Mouse (Mus musculus): Measurements from ENCODE around the gene F8.

DNA sequence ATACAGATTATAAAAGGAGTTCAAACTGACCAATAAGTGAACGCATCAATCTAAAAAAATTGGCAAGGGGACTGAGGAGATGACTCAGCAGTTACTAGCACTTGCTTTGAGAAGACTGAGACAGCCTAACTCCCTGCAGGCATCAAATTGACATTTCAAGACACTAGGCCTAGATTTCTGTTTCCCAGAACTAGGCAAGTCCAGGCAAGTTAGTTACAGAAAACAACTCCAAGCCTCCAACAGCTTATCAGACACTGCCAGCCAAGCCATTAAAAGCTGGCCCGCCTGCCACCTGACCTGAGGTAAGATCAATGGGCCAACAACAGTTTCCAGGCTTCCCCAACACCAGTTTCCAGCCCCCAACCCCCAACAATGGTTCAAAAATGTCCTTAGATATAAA lies 244.7 kb downstream of the F8 start:
- TF ChIP-seq CTCF (IDR thresholded peaks at IDR 0.05; ENCODE audit: control insufficient read depth, insufficient read depth, low read length) (no peak), POLR2A (IDR thresholded peaks at IDR 0.05; ENCODE audit: borderline replicate concordance, control insufficient read depth, low read depth, low read length) (no peak)
